Mouse (Mus musculus) layer of hippocampus, adult 18-20 months (tissue): ENCODE results near the gene Pnkp. TPM values are rescaled to one million over a fixed set of nuclear protein-coding genes. Genes with fewer than 3 reads are reported as not detected.

Experiments
- DNase-seq, 2 experiments: peaks; one replicate each; pipeline ENCODE4 v3.0.0; 2022; ENCODE audit warnings: low spot score in 2 of 2
- total RNA-seq, 2 experiments: library from RNA; stranded (reverse); gene quantifications; 2 replicates each; pipeline ENCODE4 v1.2.3; 2021

Pnkp gene
- total RNA-seq, 2 experiments from 2014 or later: 25.3 to 27.8 TPM

GRCm38 (mm10) chr7:44852259-44853027 is 4.5 kb upstream of the Pnkp start:
- no peak for DNase-seq

- DNase-seq: no peak
These were observed 3.9 kb upstream of the Pnkp start for GRCm38 (mm10) chr7:44853065-44853464.

DNA sequence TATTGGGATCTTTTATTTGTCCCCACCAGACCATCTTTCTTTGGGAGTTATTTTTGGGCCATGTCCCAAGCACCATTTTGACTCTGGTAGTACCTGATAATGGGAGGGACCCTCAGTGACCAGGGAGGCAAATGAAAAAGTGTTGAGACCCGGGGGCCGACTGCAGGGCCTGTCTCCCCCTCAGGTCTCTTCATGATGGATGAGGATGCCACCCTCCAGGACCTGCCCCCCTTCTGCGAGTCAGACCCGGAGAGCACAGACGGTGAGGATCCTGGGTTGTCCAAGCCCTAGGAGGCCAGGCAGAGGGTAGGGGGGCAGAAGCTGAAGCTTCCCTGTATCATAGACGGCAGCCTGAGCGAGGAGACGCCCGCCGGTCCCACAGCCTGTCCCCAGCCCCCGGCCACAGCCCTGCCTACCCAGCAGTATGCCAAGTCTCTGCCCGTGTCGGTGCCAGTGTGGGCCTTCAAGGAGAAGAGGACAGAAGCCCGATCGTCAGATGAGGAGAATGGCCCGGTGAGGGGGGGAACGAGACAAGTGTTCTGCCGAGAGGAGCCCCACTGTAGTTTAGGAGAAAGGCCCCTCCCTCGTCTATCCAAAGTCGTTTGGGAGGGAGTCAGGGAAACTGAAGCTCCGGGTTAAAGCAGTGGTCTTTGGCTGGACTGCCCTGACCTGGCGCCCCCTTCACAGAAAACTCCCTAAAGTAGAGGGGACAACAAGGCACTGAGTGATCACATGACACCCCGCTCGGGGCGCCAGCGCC is 3.2 kb upstream of the Pnkp start:
- no peak for DNase-seq

DNA sequence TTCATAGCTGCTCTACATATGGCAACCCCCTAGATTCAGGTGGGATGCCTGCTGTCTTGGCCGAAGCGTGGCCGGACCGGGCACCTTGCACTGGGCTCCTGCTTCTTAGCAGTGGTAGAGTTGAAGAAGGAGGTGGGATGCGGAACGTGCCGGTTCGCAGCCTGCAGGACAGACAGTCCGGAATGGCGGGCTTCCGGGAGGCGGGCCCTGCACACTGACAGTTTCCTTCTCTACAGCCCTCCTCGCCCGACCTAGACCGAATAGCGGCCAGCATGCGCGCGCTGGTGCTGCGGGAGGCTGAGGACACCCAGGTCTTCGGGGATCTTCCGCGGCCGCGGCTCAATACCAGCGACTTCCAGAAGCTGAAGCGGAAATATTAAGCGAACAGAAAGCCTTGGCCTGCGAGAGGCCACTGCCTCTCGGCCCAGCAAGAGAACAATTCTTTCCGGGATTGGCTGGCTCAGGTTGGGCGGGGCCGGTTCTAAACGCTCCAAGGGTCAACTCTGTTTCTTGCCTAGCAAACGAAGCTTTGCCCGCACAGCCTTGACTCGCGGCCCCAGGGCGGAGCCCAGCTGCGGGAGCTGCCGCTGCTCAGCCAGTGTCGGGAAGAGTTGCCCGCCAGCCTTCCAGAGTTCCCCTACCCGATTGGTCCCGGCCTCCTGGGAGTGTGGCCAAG is 2.4 kb upstream of the Pnkp start:
- DNase-seq: peak in 1 of 2 experiments; percentile 80

DNA sequence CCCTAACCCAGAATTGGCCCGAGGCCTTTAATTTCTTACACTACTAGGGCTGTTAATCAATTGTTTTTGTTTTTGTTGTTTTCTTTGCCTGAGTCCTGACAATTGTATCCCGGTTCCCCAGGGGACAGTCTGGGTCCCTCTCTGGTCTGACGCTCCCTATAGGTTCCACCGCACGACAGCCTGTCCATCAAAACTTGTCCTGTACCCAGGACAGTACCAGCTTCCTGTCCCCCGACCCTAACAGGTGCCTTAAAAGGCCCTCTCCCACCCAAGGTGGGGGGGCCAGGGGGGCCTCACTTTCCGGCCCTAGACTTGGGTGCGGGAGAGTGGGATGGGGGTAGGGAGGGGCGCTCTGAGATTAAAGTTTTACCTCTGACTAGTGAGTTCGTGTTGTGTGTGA is 1.9 kb upstream of the Pnkp start:
- no peak for DNase-seq

DNA sequence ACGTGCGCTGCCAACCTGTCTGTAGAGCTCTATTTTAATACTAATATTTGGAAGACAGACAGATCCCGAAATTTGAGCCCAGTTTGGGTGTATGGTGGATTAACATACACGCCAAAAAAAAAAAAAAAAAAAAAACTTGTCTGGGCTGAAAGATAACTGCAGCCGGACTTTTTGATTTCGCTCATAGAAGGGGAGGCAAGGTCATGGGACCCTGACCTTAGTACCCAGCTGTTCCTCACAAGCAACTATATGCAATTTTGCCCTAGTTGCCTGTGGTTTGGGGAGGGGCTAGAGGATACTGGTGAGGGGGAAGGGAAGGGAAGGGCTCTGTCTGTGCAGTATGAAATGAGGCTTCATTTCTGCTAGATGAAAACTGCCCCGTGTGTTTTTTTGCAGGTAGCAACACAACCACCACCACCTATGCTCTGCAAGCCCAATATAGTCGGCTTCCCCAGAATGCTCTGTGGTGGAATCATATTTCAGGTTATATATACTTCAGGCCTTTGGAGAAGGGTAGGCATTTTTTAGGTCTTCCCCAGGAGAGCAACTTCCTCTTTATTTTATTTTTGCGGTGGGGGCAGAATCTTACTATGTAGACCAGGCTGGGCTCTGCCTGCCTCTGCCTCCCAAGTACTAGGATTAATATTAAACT is 548 bp upstream of the Pnkp start:
- no peak for DNase-seq

DNA sequence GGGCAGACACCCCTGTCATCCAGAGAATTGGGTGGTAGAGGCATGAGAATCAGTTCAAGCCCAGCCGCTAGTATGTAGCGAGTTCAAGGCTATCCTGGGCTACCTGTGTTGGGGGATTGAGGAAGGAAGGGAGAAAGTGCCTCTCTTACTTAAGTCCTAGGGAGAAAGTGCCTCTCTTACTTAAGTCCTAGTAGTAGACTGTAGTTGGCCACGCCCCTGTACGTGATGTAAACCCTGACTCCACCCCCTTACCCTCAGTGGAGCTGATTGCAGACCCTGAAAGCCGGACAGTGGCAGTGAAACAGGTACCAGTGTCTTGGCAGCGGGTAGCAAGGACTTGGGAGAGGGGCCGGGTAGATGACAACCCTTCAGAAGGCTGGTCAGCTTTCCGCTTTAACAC is 966 bp downstream of the Pnkp start:
- DNase-seq: no peak

- no peak for DNase-seq
These were observed 3.0 kb downstream of the Pnkp start for GRCm38 (mm10) chr7:44859896-44860295.

- DNase-seq: no peak
These were observed 3.9 kb downstream of the Pnkp start for GRCm38 (mm10) chr7:44860576-44861428.

DNA sequence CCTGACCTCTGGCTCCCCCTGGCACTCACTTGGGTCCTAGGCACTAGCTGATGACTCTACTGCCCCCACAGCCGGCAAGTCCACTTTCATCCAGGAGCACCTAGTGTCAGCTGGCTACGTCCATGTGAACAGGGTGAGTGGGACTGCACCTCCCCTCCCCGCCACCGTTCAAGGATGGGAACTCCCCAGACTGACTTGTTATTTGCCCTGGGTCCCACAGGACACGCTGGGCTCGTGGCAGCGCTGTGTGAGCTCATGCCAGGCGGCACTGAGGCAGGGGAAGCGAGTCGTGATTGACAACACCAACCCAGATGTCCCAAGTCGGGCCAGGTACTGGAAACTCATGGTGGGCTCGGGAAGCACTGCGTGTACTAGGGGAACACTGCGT is 4.5 kb downstream of the Pnkp start:
- no peak for DNase-seq

- DNase-seq: no peak
These were observed 5.5 kb downstream of the Pnkp start for GRCm38 (mm10) chr7:44862434-44862833.

DNA sequence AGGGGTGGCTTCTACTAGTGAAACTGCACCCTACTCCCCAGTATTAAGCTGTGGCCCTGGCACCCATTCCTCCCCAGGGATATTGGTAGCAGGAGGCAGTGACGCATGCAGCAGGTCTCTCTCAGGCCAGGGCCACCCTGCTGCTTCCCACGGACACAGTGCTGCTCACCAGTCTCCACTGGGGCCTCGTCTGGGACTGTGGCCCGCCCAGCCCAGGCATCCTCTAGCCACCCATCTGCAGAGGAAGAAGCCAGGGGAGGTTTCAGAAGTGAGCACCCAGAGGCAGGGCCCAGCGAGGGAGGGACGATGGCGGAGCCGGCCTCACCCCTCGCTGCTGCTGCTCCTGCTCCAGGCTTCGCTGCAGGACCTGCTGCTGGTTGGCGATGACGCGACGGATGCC is 6.3 kb downstream of the Pnkp start:
- DNase-seq: no peak

DNA sequence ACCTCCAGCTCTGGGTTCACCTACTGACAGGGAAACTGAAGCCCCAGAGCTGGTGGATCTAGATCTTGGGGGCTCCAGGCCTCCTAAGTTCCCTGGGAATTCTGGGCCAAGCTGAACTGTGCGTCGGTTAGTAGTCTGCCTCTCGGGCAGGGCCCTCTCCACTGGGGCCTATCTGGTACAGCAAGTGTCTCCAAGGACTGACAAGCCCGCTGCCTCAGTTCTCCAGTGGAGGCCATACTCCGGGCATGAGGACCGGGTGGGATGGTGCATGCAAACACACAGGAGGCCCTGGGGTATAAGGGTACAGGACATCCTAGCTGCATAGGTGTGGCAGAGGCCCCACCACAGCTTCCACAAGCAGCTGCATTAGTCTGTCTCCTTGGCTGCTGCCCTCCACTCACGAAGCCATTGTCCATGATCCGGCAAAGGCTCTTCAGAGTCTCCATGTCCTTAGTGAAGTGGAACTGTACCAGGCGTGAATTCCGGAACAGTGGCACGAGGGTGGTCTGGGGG is 7.1 kb downstream of the Pnkp start:
- DNase-seq: no peak

GRCm38 (mm10) chr7:44864595-44865542 is 7.9 kb downstream of the Pnkp start:
- DNase-seq: no peak

DNA sequence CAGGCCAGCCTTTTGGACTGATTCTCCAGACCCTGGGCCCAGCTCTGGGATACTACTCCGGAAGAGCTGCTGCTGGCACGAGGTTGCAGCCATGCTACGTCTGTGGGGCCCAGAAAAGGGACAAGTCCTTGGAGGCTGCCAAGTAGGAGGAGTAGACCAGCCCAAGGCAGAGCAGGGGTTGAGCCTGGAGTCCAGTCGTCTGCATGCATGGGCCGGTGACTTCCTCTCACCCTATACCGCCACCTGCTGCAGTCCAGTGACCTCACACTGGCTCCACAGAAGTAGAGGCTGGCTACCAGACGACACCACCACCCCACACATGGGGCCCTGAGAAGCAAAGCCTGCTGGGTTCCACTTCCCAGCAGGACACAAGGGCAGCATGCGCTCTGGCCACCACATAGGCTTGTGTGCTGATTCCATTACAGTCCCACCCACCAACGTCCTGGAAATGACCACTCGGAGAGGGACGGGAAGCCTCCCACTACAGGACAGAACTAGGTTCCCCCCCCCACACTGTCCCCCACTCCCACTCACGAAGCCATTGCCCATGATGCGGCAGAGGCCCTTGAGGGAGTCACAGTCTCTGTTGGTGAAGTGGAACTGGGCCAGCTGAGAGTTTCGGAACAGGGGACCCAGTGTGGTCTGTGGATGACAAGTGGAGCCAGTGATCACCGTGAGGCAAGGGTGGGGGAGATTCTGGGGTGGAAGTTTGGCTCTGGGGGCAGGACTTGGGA is 9.5 kb downstream of the Pnkp start:
- DNase-seq: no peak

GRCm38 (mm10) chr7:44867010-44867702 is 10.2 kb downstream of the Pnkp start:
- no peak for DNase-seq

GRCm38 (mm10) chr7:44867802-44868201 is 10.9 kb downstream of the Pnkp start:
- DNase-seq: no peak

DNA sequence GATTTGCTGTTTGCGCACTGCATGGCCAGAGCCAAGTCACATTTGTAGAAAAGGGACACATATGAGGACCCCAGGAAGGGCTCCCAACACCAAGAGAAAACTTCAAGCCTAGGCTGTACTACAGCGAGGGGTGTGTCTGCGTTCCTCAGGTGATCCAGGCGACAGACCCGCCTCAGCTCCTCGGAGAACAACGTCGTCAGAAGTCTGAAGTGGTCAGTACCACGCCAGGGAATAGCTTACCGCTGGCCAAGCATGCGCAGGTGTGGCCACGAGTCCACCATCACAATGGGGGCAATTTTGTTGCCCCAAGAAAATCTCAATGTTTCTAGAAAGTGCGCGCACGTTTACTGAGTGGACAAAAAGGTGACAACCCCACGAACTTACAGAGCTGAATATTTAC is 11.5 kb downstream of the Pnkp start:
- DNase-seq: no peak
